Mouse (Mus musculus): Measurements from ENCODE around the gene Tpcn2.

DNA sequence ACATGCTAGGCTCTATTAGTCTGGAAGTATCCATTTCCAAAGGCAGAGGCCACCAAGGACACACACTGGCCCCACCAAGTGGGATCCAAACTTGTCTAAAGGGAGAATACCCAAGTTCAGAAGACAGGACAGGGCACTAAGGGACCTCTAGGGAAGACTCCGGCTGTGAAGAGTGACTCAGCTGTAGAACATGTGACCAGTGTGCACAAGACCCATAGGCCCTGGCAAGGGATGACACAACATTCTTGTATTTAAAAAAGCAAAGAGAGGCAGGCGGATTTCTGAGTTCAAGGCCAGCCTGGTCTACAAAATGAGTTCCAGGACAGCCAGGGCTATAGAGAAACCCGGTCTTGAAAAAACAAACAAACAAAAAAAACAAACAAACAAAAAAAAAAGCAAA is 8.3 kb downstream of the Tpcn2 start:
- TF ChIP-seq POLR2A (IDR thresholded peaks at IDR 0.05; ENCODE audit: control insufficient read depth, extremely low read depth, insufficient read depth, low read length, poor library complexity) (no peak), CTCF (IDR thresholded peaks at IDR 0.05; ENCODE audit: borderline replicate concordance, control insufficient read depth, extremely low read depth, insufficient read depth, low read length, poor library complexity) (no peak)

All from thymus, adult 2 months (tissue).